Mouse (Mus musculus): ENCODE data around the gene Arhgef10l.

The Arhgef10l gene

DNA sequence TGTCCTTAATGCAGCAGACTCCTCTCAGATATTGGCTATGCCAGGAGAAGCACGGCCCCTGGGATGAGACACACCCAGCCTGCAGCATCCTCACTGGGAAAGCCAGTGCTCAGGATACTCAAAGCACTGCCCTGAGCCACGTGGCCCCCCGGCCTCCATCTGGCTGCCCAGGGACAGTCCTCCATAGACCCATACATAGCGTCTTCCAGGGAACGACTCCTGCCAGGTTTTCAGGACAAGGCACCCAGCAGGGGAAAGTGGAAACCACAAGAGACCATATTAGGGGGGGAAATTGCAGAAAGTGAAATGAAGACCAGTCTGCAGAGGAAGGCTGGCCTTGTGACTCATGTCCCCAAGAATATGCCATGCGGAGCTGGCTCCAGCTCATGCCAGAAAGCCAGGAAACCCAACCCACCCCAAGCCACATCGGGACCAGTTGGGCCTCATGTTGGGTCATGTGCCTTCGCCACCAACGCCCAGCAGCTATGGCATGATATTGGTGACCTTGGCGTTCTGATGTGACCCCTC lies 30.9 kb downstream of the Arhgef10l start:
- DNase-seq (ENCODE audit: low read depth, low spot score): no peak

- no peak for DNase-seq (ENCODE audit: low read depth, low spot score)
These were observed 34.4 kb downstream of the Arhgef10l start for GRCm38 (mm10) chr4:140631276-140631849.

DNA sequence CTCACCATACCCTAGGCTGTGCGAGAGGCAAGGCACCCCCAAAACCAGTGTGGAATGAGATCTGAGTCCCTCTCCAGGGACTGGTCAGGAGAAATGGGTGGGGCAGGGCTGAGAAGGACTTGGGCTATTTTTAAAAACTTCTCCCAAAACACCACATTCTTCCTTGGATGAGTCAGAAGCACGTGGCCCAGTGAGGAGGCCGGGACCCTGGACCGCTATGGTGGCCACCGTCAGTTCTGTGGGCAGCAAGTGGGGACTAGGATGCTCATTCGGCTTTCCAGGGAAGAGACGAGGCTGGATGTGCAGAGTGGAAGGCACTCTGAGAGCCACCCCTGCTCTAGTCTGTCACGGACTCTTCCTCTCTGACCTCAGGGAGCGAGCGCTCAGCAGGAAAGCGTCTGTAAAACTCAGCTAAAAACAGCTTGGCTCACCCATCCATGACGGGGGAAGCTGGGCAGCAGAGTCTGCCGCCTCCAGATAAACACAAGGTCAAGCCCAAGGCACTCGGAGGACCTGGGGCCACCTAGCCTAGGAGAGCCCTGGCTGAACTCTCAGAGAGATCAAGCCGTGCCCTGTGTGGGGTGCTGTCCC lies 35.1 kb downstream of the Arhgef10l start:
- DNase-seq (ENCODE audit: low read depth, low spot score): no peak

- DNase-seq (ENCODE audit: low read depth, low spot score): no peak
These were observed 35.7 kb downstream of the Arhgef10l start for GRCm38 (mm10) chr4:140630136-140630535.

GRCm38 (mm10) chr4:140628971-140629370 lies 36.8 kb downstream of the Arhgef10l start:
- DNase-seq (ENCODE audit: low read depth, low spot score): no peak

DNA sequence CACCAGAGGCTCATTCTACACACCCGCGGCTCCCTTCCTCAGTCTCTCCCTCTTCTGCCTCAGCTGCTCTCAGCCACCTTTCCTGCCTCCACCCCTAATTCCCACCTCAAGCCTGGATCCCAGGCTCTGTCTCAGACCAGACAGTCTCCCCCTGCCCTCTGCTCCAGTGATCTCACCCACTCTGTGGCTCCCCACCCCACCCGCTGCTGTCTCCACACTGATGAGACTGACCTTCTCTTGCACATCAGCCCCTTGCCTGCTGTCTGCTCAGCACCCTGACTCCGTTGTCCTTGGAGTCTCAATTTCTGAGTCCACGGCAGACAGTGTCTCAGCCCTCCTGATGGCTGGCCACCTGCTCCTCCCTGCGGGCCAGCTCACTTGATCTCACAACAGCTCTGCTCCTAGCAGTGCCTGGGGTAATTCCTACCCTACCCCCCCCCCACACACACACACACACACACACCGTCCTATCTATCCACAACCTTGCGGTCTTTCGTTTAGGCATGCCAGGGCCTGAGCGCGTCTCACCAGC lies 37.3 kb downstream of the Arhgef10l start:
- no peak for DNase-seq (ENCODE audit: low read depth, low spot score)

DNA sequence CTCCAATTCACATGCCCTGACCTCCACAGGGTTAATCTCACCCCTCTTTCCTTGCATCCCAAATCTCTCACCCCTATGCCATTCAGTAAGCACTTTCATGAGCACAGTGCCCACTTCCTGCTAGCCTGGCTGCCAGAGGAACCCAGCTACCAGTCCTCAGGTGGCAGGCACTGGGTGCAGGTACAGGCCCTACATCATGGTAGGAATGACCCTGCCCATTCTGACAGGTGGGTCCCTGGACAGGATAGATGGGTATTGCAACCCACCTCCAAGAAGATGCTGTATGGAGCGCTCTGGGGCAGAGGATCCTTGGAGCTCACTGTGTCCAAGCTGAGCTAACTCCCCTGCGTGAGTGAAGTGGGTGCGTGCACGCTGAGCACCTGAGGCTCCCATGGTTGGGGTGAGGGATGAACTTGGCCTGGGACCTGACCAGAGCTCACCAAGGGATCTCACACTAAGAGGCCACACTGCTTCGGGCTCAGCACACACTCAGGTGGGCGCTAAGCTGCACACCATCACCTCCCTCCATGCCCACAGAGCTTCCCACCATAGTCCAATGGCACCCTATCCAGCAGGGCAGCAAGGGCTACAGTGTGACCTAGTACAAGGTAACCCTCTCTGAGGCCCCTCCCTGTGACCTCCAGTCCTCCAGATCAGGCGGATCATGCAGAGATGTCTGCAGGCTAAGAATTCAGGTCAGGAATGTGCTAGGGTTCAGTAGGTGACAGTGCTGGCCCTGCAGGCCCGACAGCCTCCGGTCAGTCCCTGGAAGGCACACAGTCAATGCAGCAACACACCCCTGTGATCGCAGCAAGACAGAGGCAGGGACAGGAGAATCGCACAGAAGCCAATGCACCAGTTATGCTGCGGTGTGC lies 39.9 kb downstream of the Arhgef10l start:
- DNase-seq (ENCODE audit: low read depth, low spot score): no peak

- no peak for DNase-seq (ENCODE audit: low read depth, low spot score)
These were observed 41.2 kb downstream of the Arhgef10l start for GRCm38 (mm10) chr4:140624468-140625176.

GRCm38 (mm10) chr4:140624087-140624467 lies 41.7 kb downstream of the Arhgef10l start:
- DNase-seq (ENCODE audit: low read depth, low spot score): no peak

DNA sequence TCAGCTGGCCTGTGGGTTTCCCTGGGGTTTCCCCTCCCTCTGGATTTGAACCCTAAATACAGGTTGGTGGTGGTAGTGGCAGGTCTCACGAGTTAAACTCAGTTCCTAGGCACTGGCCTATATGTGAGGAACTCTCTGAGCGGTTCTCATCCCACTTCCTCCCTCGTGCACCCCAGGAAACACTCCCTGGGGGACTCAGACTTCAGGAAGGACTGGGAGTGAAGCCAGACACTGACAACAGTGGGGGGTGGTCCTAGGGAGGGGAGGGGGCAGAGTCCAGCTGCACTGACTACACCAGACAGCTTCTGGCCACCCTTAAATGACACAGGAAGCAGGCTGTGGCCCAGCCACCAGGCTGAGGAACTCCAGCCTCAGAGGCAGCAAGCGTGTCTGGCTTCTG lies 43.0 kb downstream of the Arhgef10l start:
- no peak for DNase-seq (ENCODE audit: low read depth, low spot score)

DNA sequence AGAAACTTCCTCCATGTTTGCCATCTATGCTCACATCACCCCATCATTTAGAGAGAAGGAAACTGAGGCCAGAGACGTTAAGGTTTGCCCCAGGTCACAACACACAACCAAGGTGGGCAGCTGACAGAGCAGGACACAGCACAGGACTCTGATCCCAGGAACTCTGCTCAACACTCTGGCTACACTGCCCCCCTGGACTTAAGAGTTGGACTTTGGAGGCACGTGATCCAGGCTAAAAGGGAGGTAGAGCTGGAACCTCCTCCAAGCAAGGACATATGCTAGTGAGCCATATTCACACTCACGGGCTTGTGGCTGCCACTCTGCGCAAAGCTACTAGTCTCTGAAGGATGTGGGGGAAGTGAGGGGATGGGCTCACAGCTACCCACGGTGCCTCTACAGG lies 45.3 kb downstream of the Arhgef10l start:
- DNase-seq (ENCODE audit: low read depth, low spot score): no peak

- DNase-seq (ENCODE audit: low read depth, low spot score): no peak
These were observed 48.1 kb downstream of the Arhgef10l start for GRCm38 (mm10) chr4:140617391-140618385.

- DNase-seq (ENCODE audit: low read depth, low spot score): no peak
These were observed 48.9 kb downstream of the Arhgef10l start for GRCm38 (mm10) chr4:140616894-140617293.

GRCm38 (mm10) chr4:140616196-140616595 lies 49.6 kb downstream of the Arhgef10l start:
- no peak for DNase-seq (ENCODE audit: low read depth, low spot score)

GRCm38 (mm10) chr4:140615771-140616170 lies 50.0 kb downstream of the Arhgef10l start:
- no peak for DNase-seq (ENCODE audit: low read depth, low spot score)

DNA sequence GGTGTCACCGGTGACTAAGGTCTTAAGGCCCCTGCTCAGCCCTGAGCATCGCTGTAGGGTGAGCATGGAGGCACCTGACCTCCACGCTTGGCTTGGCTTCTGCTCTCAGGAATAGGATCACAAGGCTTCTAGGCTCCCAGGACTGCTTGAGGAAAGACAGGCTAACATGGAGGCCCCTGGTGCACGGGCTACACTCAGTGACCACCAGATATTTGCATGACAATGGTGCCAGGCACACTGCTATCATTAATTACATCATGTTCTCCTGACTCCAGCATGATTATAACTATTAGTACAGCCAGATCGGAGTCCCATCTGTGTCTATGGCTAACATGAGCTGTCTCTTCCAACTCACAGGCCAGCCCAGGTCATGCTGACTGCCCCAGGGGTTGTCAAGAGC lies 51.3 kb downstream of the Arhgef10l start:
- DNase-seq (ENCODE audit: low read depth, low spot score): no peak

GRCm38 (mm10) chr4:140614145-140614544 lies 51.7 kb downstream of the Arhgef10l start:
- DNase-seq (ENCODE audit: low read depth, low spot score): no peak

DNA sequence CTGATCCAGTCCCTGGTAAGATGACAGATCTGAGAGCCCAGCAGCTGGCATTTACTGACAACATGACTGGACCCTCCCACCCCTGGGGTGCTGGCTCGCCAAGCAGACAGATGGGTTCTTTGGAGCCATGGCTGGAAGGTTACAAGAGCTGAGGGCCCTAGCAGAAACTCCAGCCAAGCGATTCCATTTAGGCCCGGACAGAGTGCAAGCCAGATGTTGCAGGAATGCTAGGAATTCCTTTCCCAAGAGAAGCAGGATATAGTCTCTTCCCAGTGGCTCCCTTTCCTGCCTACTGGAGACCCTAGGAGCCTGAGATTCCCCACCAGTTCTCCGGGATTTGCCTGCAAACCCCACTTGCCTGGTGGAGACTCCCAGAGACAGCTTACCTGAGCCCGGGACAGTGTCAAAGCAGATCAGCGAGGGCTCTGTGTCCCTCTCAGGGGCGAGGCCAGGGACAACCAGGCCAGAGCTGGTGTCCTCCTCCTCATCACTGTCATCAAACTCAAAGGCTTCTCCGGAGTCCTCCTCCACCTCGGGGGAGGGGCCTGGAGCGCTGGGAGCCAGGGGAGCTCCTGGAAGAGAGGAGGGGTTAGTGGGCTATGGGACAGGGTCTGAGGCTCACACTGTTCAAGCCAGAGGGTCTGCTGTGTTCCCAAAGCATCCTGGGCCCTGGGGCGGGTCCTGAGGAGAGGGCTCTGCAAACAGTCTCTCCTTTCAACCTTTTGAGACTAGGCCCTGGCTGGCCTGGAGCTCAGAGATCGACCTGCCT lies 54.8 kb downstream of the Arhgef10l start:
- no peak for DNase-seq (ENCODE audit: low read depth, low spot score)

DNA sequence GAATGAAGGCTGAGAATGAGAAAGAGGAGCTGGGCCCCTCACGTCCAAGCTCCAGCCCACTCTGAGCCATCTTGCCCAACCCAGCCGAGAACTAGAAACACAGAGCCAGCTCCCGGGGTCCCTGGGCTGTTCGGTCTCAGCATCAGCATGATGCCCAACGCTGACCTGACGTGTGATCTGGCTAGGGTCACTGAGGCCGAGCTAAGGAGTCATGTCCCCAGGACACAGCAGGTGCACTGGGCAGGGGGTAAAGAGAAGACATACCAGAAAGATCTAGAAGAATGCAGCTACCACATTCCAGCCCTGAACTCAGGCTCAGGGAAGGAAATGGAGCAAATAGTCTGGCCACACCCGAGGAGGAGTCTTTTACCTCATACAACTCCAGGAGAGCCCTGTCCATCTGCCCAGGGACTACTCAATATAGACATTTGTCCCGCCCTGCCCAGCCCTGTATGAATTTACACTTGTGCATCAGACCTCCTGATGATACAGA lies 57.5 kb downstream of the Arhgef10l start:
- no peak for DNase-seq (ENCODE audit: low read depth, low spot score)

All from CD4-positive, CD25-positive, alpha-beta regulatory T cell, adult 2 months (primary cell).